Mouse (Mus musculus) heart, adult 2 months (tissue): ENCODE results near the gene Opalin. TPM values are rescaled to one million over a fixed set of nuclear protein-coding genes. Genes with fewer than 3 reads are reported as not detected.

Source experiments
- DNase-seq, 2 experiments: peaks; one replicate each; pipeline ENCODE4 v3.0.0; 2021
- H3K27ac ChIP-seq: fragments of 200-600 bp; 2 replicates; pipeline ENCODE4 v1.8.1; 2022
- H3K27me3 ChIP-seq: fragments of 200-500 bp; 2 replicates; pipeline ENCODE4 v1.6.1; 2012; ENCODE audit warnings: mild to moderate bottlenecking, low read length, inconsistent platforms, mixed read lengths; ENCODE audit not compliant: control insufficient read depth, insufficient read depth
- H3K36me3 ChIP-seq: fragments of 200-500 bp; 2 replicates; pipeline ENCODE4 v1.6.1; 2012; ENCODE audit warnings: low read length, inconsistent platforms; ENCODE audit not compliant: control insufficient read depth, insufficient read depth
- H3K4me1 ChIP-seq: fragments of 200-500 bp; 2 replicates; pipeline ENCODE4 v1.6.1; 2011; ENCODE audit warnings: low read length; ENCODE audit not compliant: control insufficient read depth, insufficient read depth
- H3K4me3 ChIP-seq: fragments of 200-600 bp; 2 replicates; pipeline ENCODE4 v1.8.1; 2022
- H3K79me2 ChIP-seq: fragments of 200-500 bp; replicated peaks from 2 replicates; pipeline ENCODE4 v1.6.1; 2012; ENCODE audit warnings: mild to moderate bottlenecking, inconsistent platforms, low read length, moderate library complexity, mixed read lengths; ENCODE audit not compliant: control insufficient read depth, insufficient read depth
- H3K9ac ChIP-seq: fragments of 200-500 bp; 2 replicates; pipeline ENCODE4 v1.6.1; 2012; ENCODE audit warnings: low read depth, mild to moderate bottlenecking, control low read depth, inconsistent platforms, low read length, mixed read lengths
- CTCF ChIP-seq: fragments of 200-600 bp; IDR thresholded peaks from 2 replicates; pipeline ENCODE4 v1.8.1; 2022; ENCODE audit warnings: antibody characterized with exemption, mild to moderate bottlenecking, moderate library complexity
- EP300 ChIP-seq: fragments of 200-500 bp; IDR thresholded peaks from 2 replicates; pipeline ENCODE4 v1.6.1; 2011; ENCODE audit warnings: low read depth, low read length, control low read depth; ENCODE audit not compliant: insufficient read depth
- POLR2A ChIP-seq: fragments of 200-500 bp; IDR thresholded peaks from 2 replicates; pipeline ENCODE4 v1.6.1; 2011; ENCODE audit warnings: mild to moderate bottlenecking, low read depth, low read length, control low read depth; ENCODE audit not compliant: insufficient read depth
- WGBS: fragments of 180-500 bp; shearing (Covaris S2); methylation state at CpG from one replicate; pipeline ENCODE4 v1.1.7; 2018; 5-methylcytosine and 5-hydroxymethylcytosine counted together
- intact Hi-C: fragments of 180-260 bp; cut with DNase I; formaldehyde crosslinking; loops from one replicate; pipeline ENCODE4 v1.15.1; 2025
- polyA plus RNA-seq: library from polyadenylated mRNA; depleted of rRNA; stranded (reverse); fragments of >200 nt; gene quantifications from 2 replicates; pipeline ENCODE4 v1.2.3, GENCODE M21; 2012
- total RNA-seq, 2 experiments: library from RNA; stranded (reverse); gene quantifications; 2 replicates each; pipeline ENCODE4 v1.2.3; 2021

Gene Opalin
- total and polyA plus RNA-seq, 3 experiments: not detected

DNA sequence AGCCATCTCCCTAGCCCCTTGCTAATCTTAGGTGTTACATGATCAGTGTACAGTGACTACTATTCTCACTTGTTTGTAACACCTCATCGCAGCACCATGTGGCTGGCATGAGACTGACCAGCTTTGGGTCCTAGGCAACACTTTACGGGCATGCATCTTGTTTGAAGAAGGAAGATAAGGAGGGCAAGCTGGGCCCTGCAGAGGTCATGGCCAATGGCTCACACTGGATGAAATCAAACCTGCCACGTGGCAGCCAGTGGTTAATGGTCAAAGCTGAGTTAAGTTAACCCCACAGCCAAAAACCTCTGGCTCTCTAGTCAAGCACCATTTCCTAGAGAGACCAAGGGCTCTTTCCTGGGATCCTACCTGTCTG lies 28.7 kb downstream of the Opalin start:
- no peak for DNase-seq
- H3K9ac ChIP-seq: no peak overlapping the region
- no peaks in the 10 kb centered on the region for H3K27me3 ChIP-seq
- intact Hi-C loops: no loop called here
- 70% methylated on average over 3 of the region's 3 CpGs for WGBS
- no peaks in the 10 kb centered on the region for H3K4me1 ChIP-seq
- TF ChIP-seq EP300: no peak
- no peak for TF ChIP-seq POLR2A
- no peak for TF ChIP-seq CTCF
- no peak overlapping the region for H3K27ac ChIP-seq
- no peak overlapping the region for H3K4me3 ChIP-seq
- H3K36me3 ChIP-seq: no peaks in the 10 kb centered on the region
- no peaks in the 10 kb centered on the region for H3K79me2 ChIP-seq

DNA sequence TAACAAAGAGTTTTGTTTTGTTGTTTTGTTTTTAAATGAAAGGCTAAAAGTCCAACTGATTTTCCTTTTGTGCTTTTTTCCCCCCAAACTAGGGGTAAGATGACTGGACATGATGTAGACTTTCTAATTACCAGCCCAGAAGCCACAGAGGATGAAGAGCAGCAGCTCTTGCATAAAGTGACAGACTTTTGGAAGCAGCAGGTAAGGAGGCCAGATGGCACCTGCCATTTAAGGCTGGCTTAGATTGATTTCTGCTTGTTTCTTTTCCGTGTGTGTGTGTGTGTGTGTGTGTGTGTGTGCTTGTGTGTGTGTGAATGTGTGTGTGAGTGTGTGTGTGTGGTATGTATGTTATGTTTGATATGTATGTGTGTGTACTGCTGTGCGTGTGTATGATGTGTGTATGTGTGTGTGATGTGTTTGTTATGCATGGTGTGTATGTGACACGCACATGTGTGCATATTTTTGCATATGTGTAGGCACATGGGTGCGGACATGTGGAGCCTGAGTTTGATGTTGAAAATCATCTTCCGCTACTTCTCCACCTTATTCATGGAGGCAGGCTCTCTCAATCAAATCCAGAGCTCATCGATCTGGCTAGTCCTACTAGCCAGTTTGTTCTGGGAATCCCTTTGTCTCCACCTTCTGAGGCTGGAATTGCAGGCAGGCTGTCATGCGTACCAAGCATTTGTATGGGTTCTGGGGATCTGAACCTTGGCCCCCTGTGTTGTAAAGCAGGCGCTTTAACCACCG lies 29.3 kb downstream of the Opalin start:
- DNase-seq: no peak
- WGBS: 84% methylated on average over 9 of the region's 9 CpGs
- Histone ChIP-seq H3K27ac (no peak overlapping the region), H3K79me2 (no peaks in the 10 kb centered on the region), H3K9ac (no peak overlapping the region), H3K4me3 (no peak overlapping the region), H3K27me3 (no peaks in the 10 kb centered on the region), H3K4me1 (no peaks in the 10 kb centered on the region), H3K36me3 (no peaks in the 10 kb centered on the region)
- TF ChIP-seq POLR2A (no peak), EP300 (no peak), CTCF (no peak)
- intact Hi-C loops: no loop called here

DNA sequence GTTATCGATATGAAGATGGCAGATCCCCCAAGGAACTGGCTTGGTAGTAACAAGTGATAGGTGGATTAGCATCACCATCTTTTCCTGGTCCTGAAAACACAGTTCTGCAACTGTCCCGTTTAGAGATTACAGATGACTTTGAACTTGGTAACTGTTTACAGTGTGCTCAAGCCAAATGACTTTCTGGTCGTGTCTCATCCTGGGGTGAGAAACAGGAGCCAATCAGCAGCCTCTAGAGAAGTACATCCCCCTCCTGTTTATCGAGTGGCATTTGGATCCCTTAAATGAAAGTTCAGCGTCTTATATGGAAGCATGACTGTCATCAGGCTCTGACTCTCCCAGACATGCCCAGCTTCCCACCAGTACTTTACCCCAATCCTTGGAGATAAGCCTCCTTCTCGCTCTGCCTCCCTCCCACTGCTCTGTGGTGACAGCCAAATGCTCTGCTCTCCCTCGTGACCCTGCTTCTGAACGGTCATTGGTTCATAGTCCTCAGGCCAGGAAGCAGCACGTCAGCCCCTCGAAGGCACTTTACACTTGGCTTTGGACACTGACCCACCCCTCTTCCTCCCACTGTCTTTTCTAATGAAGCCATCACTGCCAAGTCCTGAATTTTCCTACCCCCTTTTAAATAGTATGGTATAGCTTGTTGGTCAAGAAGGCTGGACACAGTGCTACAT lies 31.7 kb downstream of the Opalin start:
- Histone ChIP-seq H3K36me3 (no peaks in the 10 kb centered on the region), H3K4me1 (no peaks in the 10 kb centered on the region), H3K27ac (no peak overlapping the region), H3K27me3 (no peaks in the 10 kb centered on the region), H3K9ac (no peak overlapping the region), H3K4me3 (no peak overlapping the region), H3K79me2 (no peaks in the 10 kb centered on the region)
- 23% methylated on average over 10 of the region's 10 CpGs for WGBS
- DNase-seq: no peak
- TF ChIP-seq POLR2A (no peak), EP300 (no peak), CTCF (no peak)
- intact Hi-C loops: no loop called here

DNA sequence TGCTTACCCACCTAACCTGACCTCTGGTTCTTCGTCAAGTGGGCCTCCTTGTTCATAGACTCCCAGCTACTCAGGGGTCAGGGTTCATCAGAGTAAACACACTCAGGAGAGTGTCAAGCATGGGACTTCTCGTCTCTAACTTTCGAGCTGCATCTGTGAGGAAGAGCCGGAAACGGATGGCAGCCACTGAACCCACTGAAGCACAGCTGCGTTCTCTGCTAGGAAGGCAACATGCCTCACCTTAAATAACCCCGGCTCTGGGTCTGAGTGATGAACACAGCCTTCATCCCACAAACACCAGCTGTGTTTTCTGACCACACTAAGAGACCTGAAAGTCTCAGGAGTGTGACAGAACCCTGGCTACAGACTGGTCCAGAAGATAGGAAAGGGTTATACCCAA lies 37.8 kb downstream of the Opalin start:
- Histone ChIP-seq H3K27ac (no peak overlapping the region), H3K36me3 (no peaks in the 10 kb centered on the region), H3K79me2 (no peaks in the 10 kb centered on the region), H3K4me1 (no peaks in the 10 kb centered on the region), H3K9ac (no peak overlapping the region), H3K4me3 (no peak overlapping the region), H3K27me3 (no peaks in the 10 kb centered on the region)
- DNase-seq: no peak
- TF ChIP-seq POLR2A (no peak), CTCF (no peak), EP300 (no peak)
- intact Hi-C loops: no loop called here
- WGBS: 78% methylated on average over 7 of the region's 7 CpGs

DNA sequence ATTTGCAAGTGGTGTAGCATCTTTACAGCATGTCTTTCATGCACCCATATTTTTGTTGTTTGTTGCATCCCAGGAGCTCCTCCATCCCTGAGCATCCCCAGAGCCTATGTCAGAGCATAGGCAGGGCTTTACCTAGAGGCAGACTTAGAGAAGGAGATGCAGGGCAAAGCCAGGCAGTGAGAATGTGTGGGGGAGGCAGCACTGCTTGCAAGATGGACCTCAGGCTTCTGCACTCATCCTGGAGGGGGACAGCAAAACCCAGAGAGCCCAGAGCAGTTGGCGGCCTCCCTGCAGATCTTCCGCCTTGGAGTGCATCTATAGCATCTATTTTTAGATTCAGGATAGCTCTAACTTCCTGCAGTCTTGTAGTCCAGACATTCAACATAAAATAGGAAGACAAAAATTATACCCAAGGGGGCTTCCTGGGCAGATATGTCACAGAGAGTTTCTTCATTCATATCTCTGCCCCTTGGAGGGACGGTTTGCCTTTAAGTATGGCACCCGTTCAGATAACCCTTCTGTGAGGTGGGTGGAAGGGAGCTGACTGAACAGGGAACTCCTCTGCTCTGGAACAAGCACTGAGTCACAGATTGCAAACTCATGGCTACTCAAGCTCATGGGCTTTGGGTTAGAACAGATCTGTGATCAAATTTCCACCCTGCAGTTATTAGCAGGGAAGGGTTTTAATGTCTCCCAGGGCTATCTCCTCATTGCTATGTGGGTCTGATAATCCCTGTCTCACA lies 40.9 kb downstream of the Opalin start:
- Histone ChIP-seq H3K4me3 (no peak overlapping the region), H3K27me3 (no peaks in the 10 kb centered on the region), H3K36me3 (no peaks in the 10 kb centered on the region), H3K27ac (no peak overlapping the region), H3K9ac (no peak overlapping the region), H3K4me1 (no peaks in the 10 kb centered on the region), H3K79me2 (no peaks in the 10 kb centered on the region)
- TF ChIP-seq EP300 (no peak), CTCF (no peak), POLR2A (no peak)
- intact Hi-C loops: no loop called here
- 12% methylated on average over 4 of the region's 4 CpGs for WGBS
- DNase-seq: no peak

DNA sequence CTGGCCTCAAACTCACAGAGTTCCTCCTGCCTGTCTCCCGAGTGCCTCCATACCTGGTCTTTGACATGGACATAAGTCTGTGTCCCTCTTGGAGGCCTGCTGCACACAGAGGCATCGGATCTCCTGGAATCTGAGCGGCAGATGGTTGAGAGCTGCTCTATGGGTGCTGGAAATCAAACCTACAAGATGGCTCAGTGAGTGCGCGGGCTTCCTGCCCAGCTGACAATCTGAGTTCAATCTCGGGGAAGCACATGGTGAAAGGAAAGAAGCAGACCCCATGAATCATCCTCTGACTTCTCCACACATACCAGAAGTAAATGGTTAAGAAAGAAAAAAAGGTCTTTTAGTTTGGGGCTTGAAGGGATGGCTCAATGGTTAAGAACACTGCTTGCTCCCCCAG lies 45.0 kb downstream of the Opalin start:
- no peak for DNase-seq
- Histone ChIP-seq H3K36me3 (no peaks in the 10 kb centered on the region), H3K27me3 (no peaks in the 10 kb centered on the region), H3K9ac (no peak overlapping the region), H3K27ac (no peak overlapping the region), H3K4me3 (no peak overlapping the region), H3K4me1 (no peaks in the 10 kb centered on the region), H3K79me2 (no peaks in the 10 kb centered on the region)
- 57% methylated on average over 6 of the region's 6 CpGs for WGBS
- no peak for TF ChIP-seq EP300
- TF ChIP-seq CTCF: no peak
- TF ChIP-seq POLR2A: no peak
- intact Hi-C loops: no loop called here
